Mouse (Mus musculus) intestine, embryonic 16.5 days (tissue): ENCODE data around the gene Slc19a3. TPM values are rescaled to one million over a fixed set of nuclear protein-coding genes. Genes with fewer than 3 reads are reported as not detected.
A peak's percentile ranks its signal among the peaks of the same experiment; 100 is the strongest.
"Not testable (repeated sequence)": the region's sequence is repeated elsewhere in the genome, so short reads cannot be mapped to it uniquely, and the experiment has no call there.

Experiments used
- ATAC-seq: fragments of 200-750 bp; cut with Nextera tagmentation; 2 replicates; pipeline ENCODE4 v1.8.0; 2017; ENCODE audit warnings: moderate TSS enrichment, moderate library complexity
- H3K27ac ChIP-seq: fragments of 300-500 bp; sonication (generic); 2 replicates; pipeline ENCODE4 v1.5.1; 2014; ENCODE audit warnings: mild to moderate bottlenecking, low read length
- H3K27me3 ChIP-seq: fragments of 300-500 bp; sonication (generic); replicated peaks from 2 replicates; pipeline ENCODE4 v1.6.1; 2014; ENCODE audit warnings: low read length, control low read depth, mixed read lengths; ENCODE audit not compliant: control insufficient read depth, insufficient read depth
- H3K36me3 ChIP-seq: fragments of 300-500 bp; sonication (generic); 2 replicates; pipeline ENCODE4 v1.6.1; 2014; ENCODE audit warnings: low read length, control low read depth; ENCODE audit not compliant: control insufficient read depth, insufficient read depth
- H3K4me1 ChIP-seq: fragments of 300-500 bp; sonication (generic); 2 replicates; pipeline ENCODE4 v1.6.1; 2014; ENCODE audit warnings: low read length, control low read depth, mixed read lengths; ENCODE audit not compliant: control insufficient read depth, insufficient read depth
- H3K4me2 ChIP-seq: fragments of 300-500 bp; sonication (generic); 2 replicates; pipeline ENCODE4 v1.6.1; 2014; ENCODE audit warnings: low read depth, low read length, control low read depth
- H3K4me3 ChIP-seq: fragments of 300-500 bp; sonication (generic); 2 replicates; pipeline ENCODE4 v1.5.1; 2014; ENCODE audit warnings: mild to moderate bottlenecking, low read length
- H3K9ac ChIP-seq: fragments of 300-500 bp; sonication (generic); 2 replicates; pipeline ENCODE4 v1.6.1; 2014; ENCODE audit warnings: low read depth, low read length
- H3K9me3 ChIP-seq: fragments of 300-500 bp; sonication (generic); 2 replicates; pipeline ENCODE4 v1.6.1; 2016; ENCODE audit warnings: low read length, control low read depth; ENCODE audit not compliant: control insufficient read depth
- WGBS: fragments of 180-500 bp; shearing (Covaris S2); extraction: QIAGEN DNeasy Blood & Tissue Kit; methylation state at CpG from one replicate; pipeline ENCODE4 v1.1.7; 2014; 5-methylcytosine and 5-hydroxymethylcytosine counted together
- polyA plus RNA-seq: library from polyadenylated mRNA; unstranded; fragments of >200 nt; fragmentation: Nextera tagmentation; extraction: Ambion mirVana; gene quantifications from 2 replicates; pipeline ENCODE4 v1.2.1, GENCODE M21; 2015

The Slc19a3 gene
- polyA plus RNA-seq, 1 experiment from 2014 or later: 1.9 TPM

DNA sequence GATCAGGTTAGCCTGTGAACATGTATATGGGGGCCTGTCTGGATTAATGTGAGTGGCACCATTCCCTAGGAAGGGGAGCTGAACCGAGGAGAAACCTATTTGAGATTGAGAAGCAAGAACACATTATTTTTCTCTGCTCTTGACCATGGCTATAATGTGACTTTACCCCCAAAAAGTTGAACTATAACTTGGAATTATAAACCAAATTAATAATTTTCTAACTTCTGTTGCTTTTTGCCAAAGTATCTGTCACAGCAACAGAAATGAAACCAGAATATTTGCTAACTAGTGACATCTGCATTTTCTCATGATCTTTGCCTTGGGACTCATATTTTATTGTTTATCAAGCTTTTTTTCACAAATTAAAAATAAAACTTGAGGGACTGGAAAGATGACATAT lies 21.7 kb downstream of the Slc19a3 start:
- H3K9me3 ChIP-seq: no peaks in the 10 kb centered on the region; the same call in 1 of the 2 replicates
- H3K4me1 ChIP-seq: no peaks in the 10 kb centered on the region
- H3K27me3 ChIP-seq: no peaks in the 10 kb centered on the region
- H3K9ac ChIP-seq: no peak overlapping the region
- H3K4me2 ChIP-seq: no peak overlapping the region
- no peaks in the 10 kb centered on the region for H3K36me3 ChIP-seq
- WGBS: 62% methylated on average over 1 of the region's 1 CpGs
- H3K4me3 ChIP-seq: no peak overlapping the region
- no peak for ATAC-seq
- no peak overlapping the region for H3K27ac ChIP-seq

DNA sequence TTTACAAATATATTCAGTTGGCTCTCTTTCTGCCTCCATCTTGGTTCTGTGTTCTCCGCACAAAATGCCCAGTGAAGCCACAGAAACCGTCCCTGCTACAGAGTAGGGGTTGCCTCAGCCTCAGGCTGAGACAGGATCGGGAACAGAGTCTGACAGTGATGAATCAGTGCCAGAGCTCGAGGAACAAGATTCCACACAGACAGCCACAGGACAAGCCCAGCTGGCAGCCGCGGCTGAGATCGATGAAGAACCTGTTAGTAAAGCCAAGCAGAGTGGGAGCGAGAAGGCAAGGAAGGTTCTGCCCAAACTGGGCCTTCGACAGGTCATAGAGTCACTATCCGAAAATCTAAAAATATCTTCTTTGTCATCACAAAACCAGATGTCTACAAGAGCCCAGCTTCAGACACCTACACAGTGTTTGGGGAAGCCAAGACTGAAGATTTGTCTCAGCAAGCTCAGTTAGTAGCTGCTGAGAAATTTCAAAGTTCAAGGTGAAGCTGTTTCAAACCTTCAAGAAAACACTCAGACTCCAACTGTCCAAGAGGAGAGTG lies 22.8 kb downstream of the Slc19a3 start:
- Histone ChIP-seq H3K27ac (no peak overlapping the region), H3K27me3 (no peaks in the 10 kb centered on the region), H3K4me2 (no peak overlapping the region), H3K4me3 (no peak overlapping the region), H3K36me3 (no peaks in the 10 kb centered on the region), H3K9me3 (no peaks in the 10 kb centered on the region; the same call in 1 of the 2 replicates), H3K4me1 (no peaks in the 10 kb centered on the region), H3K9ac (no peak overlapping the region)
- ATAC-seq: no peak
- 77% methylated on average over 10 of the region's 10 CpGs for WGBS

DNA sequence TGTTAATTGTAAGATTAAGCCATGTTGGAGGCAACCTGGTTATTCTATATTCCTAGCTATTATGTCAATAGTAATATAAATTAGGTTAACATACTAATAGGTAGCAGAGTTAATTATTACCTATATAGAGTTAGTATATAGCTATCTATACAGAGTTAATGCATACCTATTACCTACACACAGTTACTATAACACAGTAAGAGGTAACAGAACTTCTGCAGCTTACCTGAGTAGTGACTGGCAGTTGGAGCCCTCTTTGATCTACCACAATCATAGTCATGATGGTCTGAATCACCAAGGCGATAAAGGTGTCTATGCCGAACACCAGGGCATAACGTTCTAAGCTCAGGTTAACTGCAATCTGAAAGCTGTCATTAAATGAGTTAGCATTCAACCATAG lies 23.8 kb downstream of the Slc19a3 start:
- Histone ChIP-seq H3K4me3 (no peak overlapping the region), H3K27ac (no peak overlapping the region), H3K36me3 (no peaks in the 10 kb centered on the region), H3K4me2 (no peak overlapping the region), H3K27me3 (no peaks in the 10 kb centered on the region), H3K9ac (no peak overlapping the region), H3K9me3 (no peaks in the 10 kb centered on the region; the same call in 1 of the 2 replicates), H3K4me1 (no peaks in the 10 kb centered on the region)
- ATAC-seq: peak; percentile 62; the same call in 1 of the 2 replicates
- WGBS: 79% methylated on average over 3 of the region's 3 CpGs

DNA sequence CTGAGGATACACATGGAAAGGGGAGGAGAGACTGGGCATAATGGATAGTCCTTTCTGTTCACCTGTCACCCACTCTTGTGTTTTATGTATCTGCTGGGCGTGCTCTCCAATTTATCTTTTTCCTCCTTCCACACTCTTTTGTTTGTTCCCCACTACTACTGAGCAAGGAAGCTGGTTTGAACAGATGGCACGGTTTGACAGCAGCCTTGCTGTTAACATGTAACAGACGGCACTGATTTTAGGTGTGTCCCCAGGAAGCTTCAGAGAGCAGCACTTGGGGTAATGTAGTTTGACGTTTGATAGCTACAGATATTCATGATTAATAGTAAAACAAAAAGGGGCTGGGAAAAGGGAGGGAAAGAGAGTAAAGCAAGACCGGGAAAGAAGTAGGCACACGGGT lies 30.8 kb downstream of the Slc19a3 start:
- H3K4me3 ChIP-seq: no peak overlapping the region
- H3K36me3 ChIP-seq: no peaks in the 10 kb centered on the region
- no peak overlapping the region for H3K4me2 ChIP-seq
- 52% methylated on average over 6 of the region's 6 CpGs for WGBS
- H3K4me1 ChIP-seq: no peaks in the 10 kb centered on the region
- H3K9me3 ChIP-seq: no peaks in the 10 kb centered on the region
- no peak overlapping the region for H3K27ac ChIP-seq
- H3K27me3 ChIP-seq: no peaks in the 10 kb centered on the region
- no peak overlapping the region for H3K9ac ChIP-seq
- no peak for ATAC-seq

DNA sequence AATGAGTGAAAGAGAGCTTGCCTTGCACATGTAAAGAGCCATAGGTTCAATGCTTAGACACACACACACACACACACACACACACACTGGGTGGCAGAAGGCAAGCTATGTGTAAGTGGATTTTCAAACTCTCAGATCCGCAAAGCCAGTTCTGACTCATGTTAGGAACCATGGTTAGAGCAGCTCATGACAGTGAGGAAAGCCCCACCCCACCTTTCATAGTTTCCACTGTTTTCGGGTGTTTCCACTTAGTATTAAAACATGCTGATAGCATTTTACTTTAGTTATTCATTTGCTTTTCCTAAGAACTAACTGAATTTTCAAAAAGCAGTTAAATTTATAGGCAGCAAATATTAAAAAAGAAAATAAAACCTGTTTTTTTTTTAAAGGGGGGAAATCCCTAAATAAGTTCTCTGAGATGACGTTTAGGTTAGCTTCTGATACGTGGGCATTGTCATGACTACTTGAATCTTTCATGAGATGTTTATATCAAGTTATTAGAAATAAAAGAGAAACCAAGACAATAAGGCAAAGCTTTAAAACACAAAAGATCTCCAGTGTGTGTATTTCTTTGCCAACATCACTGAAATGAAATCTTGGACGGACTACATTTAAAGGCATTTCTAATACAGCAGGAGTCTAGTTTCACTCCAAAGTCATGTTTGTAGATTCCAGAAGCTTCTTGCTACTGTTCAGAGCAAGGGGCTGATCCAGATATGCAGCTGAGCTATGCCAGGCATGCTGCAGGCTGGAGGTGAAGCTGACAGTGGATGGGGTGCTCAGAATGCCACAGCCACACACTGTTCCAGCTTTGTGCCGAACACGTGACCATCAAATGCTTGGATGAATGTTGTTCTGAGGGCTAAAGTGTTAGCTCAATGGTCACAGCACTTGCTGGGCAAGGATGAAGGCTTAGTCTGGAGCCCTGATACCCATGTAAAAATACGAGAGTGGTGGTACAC lies 31.7 kb downstream of the Slc19a3 start:
- H3K36me3 ChIP-seq: no peaks in the 10 kb centered on the region
- no peak overlapping the region for H3K27ac ChIP-seq
- no peak for ATAC-seq
- WGBS: 80% methylated on average over 8 of the region's 8 CpGs
- no peaks in the 10 kb centered on the region for H3K4me1 ChIP-seq
- H3K4me2 ChIP-seq: no peak overlapping the region
- no peak overlapping the region for H3K4me3 ChIP-seq
- H3K9me3 ChIP-seq: no peaks in the 10 kb centered on the region
- no peak overlapping the region for H3K9ac ChIP-seq
- H3K27me3 ChIP-seq: no peaks in the 10 kb centered on the region

DNA sequence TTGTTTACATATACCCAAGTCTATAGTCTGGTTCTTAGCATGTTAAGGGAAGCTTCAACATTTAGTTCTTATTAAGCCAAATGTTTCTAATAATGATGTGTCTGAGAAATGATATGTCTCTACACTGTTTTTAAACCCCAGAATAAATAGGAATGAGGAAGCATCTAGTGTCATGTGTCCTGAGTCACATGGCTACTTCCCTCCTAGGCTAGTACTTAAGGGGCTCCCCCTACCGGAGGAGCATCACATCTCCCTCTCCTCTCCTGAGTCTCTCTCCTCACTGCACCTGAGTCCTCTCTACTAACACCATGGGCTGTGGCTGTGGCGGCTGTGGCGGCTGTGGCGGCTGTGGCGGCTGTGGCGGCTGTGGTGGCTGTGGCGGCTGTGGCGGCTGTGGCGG lies 37.9 kb downstream of the Slc19a3 start, which contains the start of gene Gm47959:
Gene Gm47959, plus strand, starts transcription at position 243 of the 400 bp plus-strand sequence.
- H3K4me2 ChIP-seq, H3K9ac ChIP-seq, H3K27me3 ChIP-seq, H3K36me3 ChIP-seq, H3K4me3 ChIP-seq, H3K9me3 ChIP-seq, ATAC-seq, H3K4me1 ChIP-seq, H3K27ac ChIP-seq: not testable (repeated sequence)
- WGBS: 95% methylated on average over 6 of the region's 9 CpGs

DNA sequence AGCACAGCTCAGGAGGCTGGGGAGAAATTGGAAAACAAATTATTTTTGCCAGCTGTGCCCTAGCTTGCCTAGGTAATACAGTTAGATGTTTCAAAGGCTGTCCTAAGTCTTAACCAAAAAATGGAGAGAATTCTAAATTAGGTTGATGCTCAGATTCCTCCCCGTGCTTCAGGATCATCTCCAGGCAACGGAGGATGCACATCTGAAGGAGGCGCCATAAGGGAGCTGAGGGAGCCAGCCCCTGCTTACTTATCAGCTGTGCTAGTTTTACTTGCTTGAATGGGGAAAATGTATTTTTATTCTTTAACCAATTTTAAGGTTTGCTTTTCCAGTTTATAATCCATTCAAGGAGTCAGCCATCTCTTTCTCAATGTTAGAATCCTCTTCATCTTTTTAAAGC lies 44.3 kb downstream of the Slc19a3 start:
- Histone ChIP-seq H3K9ac (no peak overlapping the region), H3K27me3 (no peaks in the 10 kb centered on the region), H3K27ac (no peak overlapping the region), H3K9me3 (no peaks in the 10 kb centered on the region), H3K36me3 (no peaks in the 10 kb centered on the region), H3K4me2 (no peak overlapping the region), H3K4me3 (no peak overlapping the region), H3K4me1 (0 out of 2 replicates have a peak, but pooled peaks cover 2% of the 10 kb centered on the region)
- 75% methylated on average over 3 of the region's 3 CpGs for WGBS
- ATAC-seq: no peak

DNA sequence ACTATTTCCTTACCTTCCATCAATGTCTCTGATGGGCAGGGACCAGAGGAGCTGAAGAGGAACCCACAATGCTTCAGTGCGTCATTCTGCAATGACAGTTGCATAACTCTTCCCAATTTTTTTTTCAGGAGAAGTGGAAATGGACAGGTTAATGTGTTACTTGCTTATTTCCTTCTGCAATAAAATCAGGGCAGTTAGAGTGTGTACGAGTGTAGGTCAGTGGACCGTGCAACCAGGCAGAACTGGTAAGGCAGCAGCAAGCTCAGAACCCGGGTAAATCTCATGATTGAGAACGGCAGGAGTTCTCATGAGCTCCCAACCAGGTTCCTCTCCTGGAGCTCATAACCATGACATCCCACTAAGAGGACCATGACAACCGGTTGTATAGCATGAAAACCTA lies 46.2 kb downstream of the Slc19a3 start:
- Histone ChIP-seq H3K4me3 (no peak overlapping the region), H3K9ac (no peak overlapping the region), H3K36me3 (no peaks in the 10 kb centered on the region), H3K27me3 (no peaks in the 10 kb centered on the region), H3K9me3 (no peaks in the 10 kb centered on the region), H3K4me2 (no peak overlapping the region), H3K4me1 (0 out of 2 replicates have a peak, but pooled peaks cover 2% of the 10 kb centered on the region), H3K27ac (peak overlapping the region; percentile 85)
- ATAC-seq: peak; percentile 82
- 71% methylated on average over 6 of the region's 6 CpGs for WGBS

DNA sequence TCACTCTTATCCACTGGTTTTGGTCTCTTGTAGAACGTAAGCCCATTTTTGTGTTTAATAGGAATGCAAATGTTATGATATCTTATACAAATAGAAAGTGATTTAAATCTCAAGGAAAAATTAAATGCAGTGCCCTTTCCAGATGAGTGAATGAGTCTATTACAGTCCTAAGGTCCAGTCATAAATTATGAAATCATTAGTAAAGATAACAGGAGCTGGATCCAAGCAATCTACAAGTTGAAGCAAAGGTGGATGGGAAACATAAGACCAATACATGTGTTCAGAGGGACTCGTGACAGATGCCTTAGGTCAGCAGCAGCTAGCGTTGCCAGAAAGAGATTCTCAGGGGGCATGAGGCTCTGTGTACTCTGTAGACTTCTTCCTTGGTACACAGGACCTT lies 46.7 kb downstream of the Slc19a3 start:
- 47% methylated on average over 3 of the region's 3 CpGs for WGBS
- peak; percentile 91 for ATAC-seq
- H3K4me3 ChIP-seq: no peak overlapping the region
- H3K4me1 ChIP-seq: 0 out of 2 replicates have a peak, but pooled peaks cover 2% of the 10 kb centered on the region
- no peaks in the 10 kb centered on the region for H3K9me3 ChIP-seq
- no peaks in the 10 kb centered on the region for H3K36me3 ChIP-seq
- H3K9ac ChIP-seq: no peak overlapping the region
- peak overlapping the region; percentile 85 for H3K27ac ChIP-seq
- no peak overlapping the region for H3K4me2 ChIP-seq
- H3K27me3 ChIP-seq: no peaks in the 10 kb centered on the region
